Mouse (Mus musculus): ENCODE data around the gene Pnkp. TPM values are rescaled to one million over a fixed set of nuclear protein-coding genes. Genes with fewer than 3 reads are reported as not detected.

Pnkp gene
- polyA plus RNA-seq, 1 experiment, result 261 TPM

DNA sequence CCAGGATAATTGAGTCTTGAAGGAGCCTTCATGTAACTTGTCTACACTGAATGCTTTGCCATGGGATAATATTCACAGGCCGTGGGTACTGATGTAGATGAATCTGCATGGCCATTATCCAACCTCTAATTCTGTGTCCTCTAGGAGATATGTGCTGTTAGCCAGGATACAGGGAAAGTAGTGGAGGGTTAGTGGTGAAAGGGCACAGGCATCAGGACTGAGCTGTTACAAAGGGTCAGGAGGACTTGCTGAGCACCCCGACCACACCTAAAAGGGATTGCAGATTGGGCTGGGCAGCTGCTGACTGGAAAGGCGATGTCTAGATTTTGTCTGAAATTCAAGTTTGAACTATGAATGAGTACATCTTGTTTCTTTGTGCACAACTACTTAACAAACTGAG is 36.4 kb upstream of the Pnkp start:
- H3K27ac ChIP-seq (ENCODE audit: control insufficient read depth, insufficient read depth, low read depth, low read length, poor library complexity), result no peak overlapping the region
- WGBS, result 69% methylated on average over 3 of the region's 3 CpGs
- no peak for TF ChIP-seq CTCF (IDR thresholded peaks at IDR 0.05; ENCODE audit: control insufficient read depth, insufficient read depth, low read length)
- TF ChIP-seq POLR2A (IDR thresholded peaks at IDR 0.05; ENCODE audit: borderline replicate concordance, control insufficient read depth, low read depth, low read length), result no peak

DNA sequence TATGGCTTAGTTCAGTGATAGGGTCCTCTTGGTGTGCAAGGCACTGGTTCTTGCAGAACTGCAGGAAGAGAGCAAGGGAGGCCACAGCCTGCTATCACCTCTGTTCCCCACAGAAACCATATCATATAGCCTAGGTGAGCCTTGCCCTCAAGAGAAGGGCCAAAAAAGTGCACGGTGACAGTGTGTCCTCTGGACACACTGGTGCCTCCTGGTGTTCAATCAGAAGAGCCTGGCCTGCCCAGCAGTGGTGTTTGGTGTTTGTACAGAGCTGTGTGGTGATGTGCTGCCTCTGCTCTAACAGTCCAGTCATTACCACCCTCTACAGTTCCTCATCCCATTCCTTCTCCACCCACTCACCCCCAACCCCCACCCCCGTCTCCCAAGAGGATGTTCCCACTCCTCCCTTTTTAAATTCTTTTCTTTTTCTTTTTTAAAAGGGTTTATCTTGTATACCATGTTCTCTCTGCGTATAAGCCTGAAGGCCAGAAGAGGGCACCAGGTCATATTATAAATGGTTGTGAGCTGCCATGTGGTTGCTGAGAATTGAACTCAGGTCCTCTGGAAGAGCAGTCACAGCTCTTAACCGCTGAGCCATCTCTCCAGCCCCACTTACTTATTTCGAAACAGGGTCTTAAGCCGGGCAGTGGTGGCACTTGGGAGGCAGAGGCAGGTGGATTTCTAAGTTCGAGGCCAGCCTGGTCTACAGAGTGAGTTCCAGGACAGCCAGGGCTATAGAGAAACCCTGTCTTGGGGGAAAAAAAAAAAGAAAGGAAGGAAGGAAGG is 35.1 kb upstream of the Pnkp start:
- no peak overlapping the region for H3K27ac ChIP-seq (ENCODE audit: control insufficient read depth, insufficient read depth, low read depth, low read length, poor library complexity)
- WGBS, result 63% methylated on average over 7 of the region's 7 CpGs
- TF ChIP-seq CTCF (IDR thresholded peaks at IDR 0.05; ENCODE audit: control insufficient read depth, insufficient read depth, low read length), result peak; percentile 28; the same call in 1 of the 2 replicates
- no peak for TF ChIP-seq POLR2A (IDR thresholded peaks at IDR 0.05; ENCODE audit: borderline replicate concordance, control insufficient read depth, low read depth, low read length)
- H3K4me1 ChIP-seq (ENCODE audit: control insufficient read depth, insufficient read depth, low read length), result peaks cover 7% of the 10 kb centered on the region
- H3K4me3 ChIP-seq (replicated peaks; ENCODE audit: control insufficient read depth, low read depth, low read length), result no peak overlapping the region

More for the DNA sequence above, 36.4 kb upstream of the Pnkp start:
- Histone ChIP-seq H3K4me3 (replicated peaks; ENCODE audit: control insufficient read depth, low read depth, low read length) (no peak overlapping the region), H3K4me1 (ENCODE audit: control insufficient read depth, insufficient read depth, low read length) (peaks cover 7% of the 10 kb centered on the region)

GRCm38 (mm10) chr7:44823409-44823808 is 33.5 kb upstream of the Pnkp start:
- Histone ChIP-seq H3K4me1 (ENCODE audit: control insufficient read depth, insufficient read depth, low read length) (peaks cover 7% of the 10 kb centered on the region), H3K4me3 (replicated peaks; ENCODE audit: control insufficient read depth, low read depth, low read length) (no peak overlapping the region), H3K27ac (ENCODE audit: control insufficient read depth, insufficient read depth, low read depth, low read length, poor library complexity) (no peak overlapping the region)
- no peak for TF ChIP-seq CTCF (IDR thresholded peaks at IDR 0.05; ENCODE audit: control insufficient read depth, insufficient read depth, low read length)
- no peak for TF ChIP-seq POLR2A (IDR thresholded peaks at IDR 0.05; ENCODE audit: borderline replicate concordance, control insufficient read depth, low read depth, low read length)
- 43% methylated on average over 7 of the region's 7 CpGs for WGBS

DNA sequence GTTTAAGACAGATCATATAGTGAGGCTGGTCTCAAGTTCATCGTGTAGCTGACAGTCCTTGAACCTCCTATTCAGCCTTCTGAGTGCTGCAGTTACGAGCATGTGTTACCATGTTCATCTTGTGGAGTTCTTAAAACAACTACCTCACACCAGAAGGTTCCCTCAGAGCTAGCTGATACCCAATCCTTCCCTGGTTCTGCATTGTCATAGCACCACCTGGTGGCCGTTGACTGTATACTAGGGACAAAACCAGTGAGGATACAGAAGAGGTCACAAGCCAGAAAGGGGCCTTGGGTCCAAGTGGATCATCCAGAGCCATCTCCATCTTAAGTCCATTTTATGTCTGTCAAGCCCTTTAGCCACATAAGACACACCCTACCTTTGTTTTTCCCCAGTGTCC is 32.1 kb upstream of the Pnkp start:
- WGBS, result 10% methylated on average over 3 of the region's 3 CpGs

GRCm38 (mm10) chr7:44826771-44827170 is 30.2 kb upstream of the Pnkp start:
- H3K4me3 ChIP-seq (replicated peaks; ENCODE audit: control insufficient read depth, low read depth, low read length), result no peak overlapping the region
- TF ChIP-seq CTCF (IDR thresholded peaks at IDR 0.05; ENCODE audit: control insufficient read depth, insufficient read depth, low read length) (no peak), POLR2A (IDR thresholded peaks at IDR 0.05; ENCODE audit: borderline replicate concordance, control insufficient read depth, low read depth, low read length) (no peak)
- H3K27ac ChIP-seq (ENCODE audit: control insufficient read depth, insufficient read depth, low read depth, low read length, poor library complexity), result no peak overlapping the region
- H3K4me1 ChIP-seq (ENCODE audit: control insufficient read depth, insufficient read depth, low read length), result peaks cover 1% of the 10 kb centered on the region
- 62% methylated on average over 3 of the region's 3 CpGs for WGBS

More for the DNA sequence above, 32.1 kb upstream of the Pnkp start:
- TF ChIP-seq POLR2A (IDR thresholded peaks at IDR 0.05; ENCODE audit: borderline replicate concordance, control insufficient read depth, low read depth, low read length) (no peak), CTCF (IDR thresholded peaks at IDR 0.05; ENCODE audit: control insufficient read depth, insufficient read depth, low read length) (peak; percentile 83)
- peaks cover 3% of the 10 kb centered on the region for H3K4me1 ChIP-seq (ENCODE audit: control insufficient read depth, insufficient read depth, low read length)
- H3K4me3 ChIP-seq (replicated peaks; ENCODE audit: control insufficient read depth, low read depth, low read length), result no peak overlapping the region
- H3K27ac ChIP-seq (ENCODE audit: control insufficient read depth, insufficient read depth, low read depth, low read length, poor library complexity), result no peak overlapping the region

GRCm38 (mm10) chr7:44828706-44829105 is 28.2 kb upstream of the Pnkp start:
- Histone ChIP-seq H3K4me3 (replicated peaks; ENCODE audit: control insufficient read depth, low read depth, low read length) (no peak overlapping the region), H3K27ac (ENCODE audit: control insufficient read depth, insufficient read depth, low read depth, low read length, poor library complexity) (no peak overlapping the region), H3K4me1 (ENCODE audit: control insufficient read depth, insufficient read depth, low read length) (no peaks in the 10 kb centered on the region; the same call in none of the 2 replicates)
- WGBS, result 83% methylated on average over 5 of the region's 5 CpGs
- no peak for TF ChIP-seq CTCF (IDR thresholded peaks at IDR 0.05; ENCODE audit: control insufficient read depth, insufficient read depth, low read length)
- TF ChIP-seq POLR2A (IDR thresholded peaks at IDR 0.05; ENCODE audit: borderline replicate concordance, control insufficient read depth, low read depth, low read length), result no peak

- 77% methylated on average over 4 of the region's 4 CpGs for WGBS
Observed at GRCm38 (mm10) chr7:44832763-44833162, 24.2 kb upstream of the Pnkp start.

DNA sequence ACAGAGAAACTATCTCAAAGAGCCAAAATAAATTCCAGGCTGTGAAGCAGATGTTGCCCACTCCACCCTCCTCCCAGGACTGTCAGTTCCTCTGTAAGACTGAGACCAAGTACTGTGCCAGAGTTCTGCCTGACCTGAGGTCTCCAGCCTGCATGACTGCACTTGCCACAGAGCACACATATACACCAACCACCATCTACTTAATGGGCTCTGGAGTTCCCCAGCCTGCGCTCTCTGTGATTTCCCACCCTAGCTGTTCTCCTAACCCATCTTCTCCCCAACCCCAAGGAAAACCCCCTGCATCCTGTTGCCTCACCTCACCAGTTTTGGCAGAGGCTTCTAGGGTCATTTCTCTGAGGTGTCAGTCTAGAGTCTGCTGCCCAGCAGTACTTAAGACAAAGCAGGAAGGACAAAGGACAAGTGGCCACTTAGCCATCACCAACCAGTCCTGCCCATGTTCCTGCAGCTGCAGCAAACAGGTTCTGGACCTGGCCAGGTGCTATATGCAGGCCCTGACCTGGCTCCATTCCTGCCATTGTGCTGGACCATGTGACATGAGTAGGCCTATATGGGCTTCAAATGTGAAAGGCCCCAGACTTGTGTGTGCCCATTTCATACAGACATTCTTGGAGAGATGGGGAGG is 21.4 kb upstream of the Pnkp start:
- WGBS, result 58% methylated on average over 1 of the region's 1 CpGs
- TF ChIP-seq CTCF (IDR thresholded peaks at IDR 0.05; ENCODE audit: control insufficient read depth, insufficient read depth, low read length) (no peak), POLR2A (IDR thresholded peaks at IDR 0.05; ENCODE audit: borderline replicate concordance, control insufficient read depth, low read depth, low read length) (no peak)
- Histone ChIP-seq H3K4me3 (replicated peaks; ENCODE audit: control insufficient read depth, low read depth, low read length) (no peak overlapping the region), H3K4me1 (ENCODE audit: control insufficient read depth, insufficient read depth, low read length) (peaks cover 6% of the 10 kb centered on the region), H3K27ac (ENCODE audit: control insufficient read depth, insufficient read depth, low read depth, low read length, poor library complexity) (peak overlapping the region; percentile 32; the same call in 1 of the 2 replicates)

More at GRCm38 (mm10) chr7:44832763-44833162, 24.2 kb upstream of the Pnkp start:
- Histone ChIP-seq H3K4me3 (replicated peaks; ENCODE audit: control insufficient read depth, low read depth, low read length) (no peak overlapping the region), H3K4me1 (ENCODE audit: control insufficient read depth, insufficient read depth, low read length) (peaks cover 1% of the 10 kb centered on the region), H3K27ac (ENCODE audit: control insufficient read depth, insufficient read depth, low read depth, low read length, poor library complexity) (no peak overlapping the region)
- no peak for TF ChIP-seq CTCF (IDR thresholded peaks at IDR 0.05; ENCODE audit: control insufficient read depth, insufficient read depth, low read length)
- no peak for TF ChIP-seq POLR2A (IDR thresholded peaks at IDR 0.05; ENCODE audit: borderline replicate concordance, control insufficient read depth, low read depth, low read length)

Data from bone marrow, adult 2 months (tissue).